Mouse (Mus musculus): ENCODE measurements around the gene Rab2b.

DNA sequence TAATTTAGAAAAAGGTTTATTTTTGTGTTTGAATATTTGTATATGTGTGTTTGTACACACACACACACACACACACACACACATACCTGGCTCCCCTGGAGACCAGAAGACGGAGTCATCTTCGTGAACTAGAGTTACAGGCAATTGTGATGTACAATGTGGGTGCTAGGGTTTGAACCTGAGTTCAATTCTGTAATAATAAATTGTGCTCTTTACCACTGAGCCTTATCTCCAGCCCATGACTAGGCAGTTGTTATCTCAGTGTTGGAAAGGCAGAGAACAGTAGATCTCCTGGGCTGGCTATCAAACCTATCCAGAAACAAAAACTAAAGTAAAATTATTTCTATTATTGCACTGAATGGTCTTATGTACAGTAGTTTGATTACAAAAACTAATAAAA is 26.8 kb upstream of the Rab2b start:
- no peak for TF ChIP-seq CTCF (IDR thresholded peaks at IDR 0.05; ENCODE audit: extremely low read depth, insufficient read length, insufficient replicate concordance, low read depth, low read length)
- TF ChIP-seq POLR2A (IDR thresholded peaks at IDR 0.05; ENCODE audit: low read depth, low read length), result no peak
